Mouse (Mus musculus): ENCODE measurements around the gene Gp1ba. TPM values are rescaled to one million over a fixed set of nuclear protein-coding genes. Genes with fewer than 3 reads are reported as not detected.

The Gp1ba gene
- polyA plus RNA-seq, 1 experiment: not detected

- no peaks in the 10 kb centered on the region for H3K4me1 ChIP-seq (ENCODE audit: control insufficient read depth, insufficient read depth, low read length)
- H3K27ac ChIP-seq (ENCODE audit: insufficient read depth, low read depth, low read length): no peak overlapping the region
- WGBS: 85% methylated on average over 10 of the region's 10 CpGs
- H3K4me3 ChIP-seq (ENCODE audit: insufficient read depth, low read depth, low read length): no peak overlapping the region
- no peak for TF ChIP-seq POLR2A (IDR thresholded peaks at IDR 0.05; ENCODE audit: insufficient read depth, low read depth, low read length)
- no peak for TF ChIP-seq CTCF (IDR thresholded peaks at IDR 0.05; ENCODE audit: insufficient read depth, low read depth, low read length)
Measured at GRCm38 (mm10) chr11:70623053-70623742, 15.7 kb upstream of the Gp1ba start.

DNA sequence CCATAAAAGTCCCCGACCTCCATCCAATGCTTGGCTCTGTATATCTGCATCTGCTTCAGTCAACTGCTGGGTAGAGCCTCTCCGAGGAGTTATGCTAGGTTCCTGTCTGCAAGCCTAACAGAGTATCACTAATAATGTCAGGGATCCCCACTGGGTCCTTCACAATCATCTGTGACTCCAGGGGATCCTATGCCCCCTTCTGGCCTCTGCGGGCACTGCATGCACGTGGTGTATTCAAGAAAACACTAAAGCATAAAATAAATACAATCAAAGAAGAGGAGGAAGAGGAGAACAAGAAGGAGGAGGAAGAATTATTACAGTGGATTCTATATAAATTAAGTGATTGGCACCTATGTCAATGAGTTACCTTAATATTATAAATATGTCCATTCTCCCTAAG is 13.4 kb upstream of the Gp1ba start:
- 32% methylated on average over 4 of the region's 4 CpGs for whole genome bisulfite sequencing
- Histone ChIP-seq H3K4me1 (ENCODE audit: control insufficient read depth, insufficient read depth, low read length) (no peaks in the 10 kb centered on the region), H3K4me3 (ENCODE audit: insufficient read depth, low read depth, low read length) (no peak overlapping the region), H3K27ac (ENCODE audit: insufficient read depth, low read depth, low read length) (no peak overlapping the region)
- TF ChIP-seq CTCF (IDR thresholded peaks at IDR 0.05; ENCODE audit: insufficient read depth, low read depth, low read length): no peak

- H3K4me3 ChIP-seq (ENCODE audit: insufficient read depth, low read depth, low read length): no peak overlapping the region
- H3K27ac ChIP-seq (ENCODE audit: insufficient read depth, low read depth, low read length): no peak overlapping the region
- 84% methylated on average over 4 of the region's 4 CpGs for WGBS
- H3K4me1 ChIP-seq (ENCODE audit: control insufficient read depth, insufficient read depth, low read length): no peaks in the 10 kb centered on the region
- TF ChIP-seq CTCF (IDR thresholded peaks at IDR 0.05; ENCODE audit: insufficient read depth, low read depth, low read length): no peak
- no peak for TF ChIP-seq POLR2A (IDR thresholded peaks at IDR 0.05; ENCODE audit: insufficient read depth, low read depth, low read length)
Measured at GRCm38 (mm10) chr11:70626877-70627276, 12.0 kb upstream of the Gp1ba start.

DNA sequence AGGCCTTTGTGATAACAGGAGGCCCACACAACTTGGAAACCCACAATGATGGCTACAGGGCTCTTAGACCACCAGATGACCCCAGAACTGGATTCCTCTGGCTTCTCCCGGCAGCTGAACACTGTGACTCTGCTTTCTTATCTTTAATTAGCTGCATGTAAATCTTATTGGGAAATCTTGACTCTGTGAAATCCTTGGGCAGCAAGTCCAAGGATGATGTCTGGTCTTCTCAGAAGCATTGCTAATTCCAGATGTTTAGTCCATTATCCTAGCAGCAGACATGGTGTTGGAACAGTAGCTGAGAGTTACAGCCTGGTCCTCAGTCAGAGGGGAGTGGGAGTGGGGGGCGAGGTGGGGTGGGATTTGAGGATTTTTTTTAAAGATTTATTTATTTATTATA is 10.5 kb upstream of the Gp1ba start:
- no peaks in the 10 kb centered on the region for H3K4me1 ChIP-seq (ENCODE audit: control insufficient read depth, insufficient read depth, low read length)
- no peak overlapping the region for H3K4me3 ChIP-seq (ENCODE audit: insufficient read depth, low read depth, low read length)
- 77% methylated on average over 2 of the region's 2 CpGs for WGBS
- no peak for TF ChIP-seq POLR2A (IDR thresholded peaks at IDR 0.05; ENCODE audit: insufficient read depth, low read depth, low read length)
- no peak for TF ChIP-seq CTCF (IDR thresholded peaks at IDR 0.05; ENCODE audit: insufficient read depth, low read depth, low read length)
- no peak overlapping the region for H3K27ac ChIP-seq (ENCODE audit: insufficient read depth, low read depth, low read length)

DNA sequence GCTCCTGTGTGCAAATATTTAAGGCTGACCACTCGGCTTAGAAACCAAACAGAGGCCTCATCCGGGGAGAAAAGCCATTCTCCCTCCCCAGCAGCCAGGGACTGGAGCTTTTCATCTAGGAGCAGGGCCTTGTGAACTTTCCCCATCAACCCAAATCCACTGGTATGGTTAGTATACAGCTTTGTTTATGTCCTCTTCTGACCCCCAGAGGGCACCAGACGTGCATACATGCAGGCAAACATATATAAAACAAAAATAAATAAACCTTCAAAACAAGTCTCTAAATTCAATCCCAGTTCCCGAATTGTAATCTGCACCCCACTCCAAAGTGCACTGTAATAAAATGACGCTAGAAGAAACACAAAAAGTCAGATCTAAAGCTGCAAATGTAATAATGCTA is 9.4 kb upstream of the Gp1ba start:
- H3K27ac ChIP-seq (ENCODE audit: insufficient read depth, low read depth, low read length): no peak overlapping the region
- no peak overlapping the region for H3K4me3 ChIP-seq (ENCODE audit: insufficient read depth, low read depth, low read length)
- TF ChIP-seq POLR2A (IDR thresholded peaks at IDR 0.05; ENCODE audit: insufficient read depth, low read depth, low read length): no peak
- no peak for TF ChIP-seq CTCF (IDR thresholded peaks at IDR 0.05; ENCODE audit: insufficient read depth, low read depth, low read length)
- WGBS: 51% methylated on average over 5 of the region's 5 CpGs
- H3K4me1 ChIP-seq (ENCODE audit: control insufficient read depth, insufficient read depth, low read length): no peaks in the 10 kb centered on the region

- WGBS: 83% methylated on average over 7 of the region's 7 CpGs
- Histone ChIP-seq H3K4me3 (ENCODE audit: insufficient read depth, low read depth, low read length) (no peak overlapping the region), H3K27ac (ENCODE audit: insufficient read depth, low read depth, low read length) (no peak overlapping the region), H3K4me1 (ENCODE audit: control insufficient read depth, insufficient read depth, low read length) (no peaks in the 10 kb centered on the region)
- TF ChIP-seq POLR2A (IDR thresholded peaks at IDR 0.05; ENCODE audit: insufficient read depth, low read depth, low read length): no peak
- TF ChIP-seq CTCF (IDR thresholded peaks at IDR 0.05; ENCODE audit: insufficient read depth, low read depth, low read length): no peak
Measured at GRCm38 (mm10) chr11:70630129-70630528, 8.8 kb upstream of the Gp1ba start.

DNA sequence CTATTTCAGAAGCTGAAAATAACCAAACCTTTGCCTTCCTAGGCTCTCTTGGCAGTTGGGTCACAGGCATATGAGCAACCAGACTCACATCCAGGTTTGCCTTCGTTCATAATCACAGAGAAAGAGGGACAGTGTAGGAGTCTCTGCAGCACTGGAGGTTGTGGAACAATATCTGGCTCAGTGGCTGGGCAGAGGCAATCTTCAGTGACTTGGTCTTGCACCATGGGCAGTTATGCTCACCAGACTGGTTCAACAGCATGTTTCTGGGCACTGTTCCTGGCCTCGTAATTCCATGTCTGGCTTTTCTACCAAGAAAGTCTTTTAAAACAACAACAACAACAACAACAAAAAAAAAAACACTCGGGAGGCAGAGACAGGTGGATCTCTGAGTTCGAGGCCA is 3.3 kb upstream of the Gp1ba start:
- no peak overlapping the region for H3K27ac ChIP-seq (ENCODE audit: insufficient read depth, low read depth, low read length)
- 77% methylated on average over 4 of the region's 4 CpGs for WGBS
- TF ChIP-seq POLR2A (IDR thresholded peaks at IDR 0.05; ENCODE audit: insufficient read depth, low read depth, low read length) (no peak), CTCF (IDR thresholded peaks at IDR 0.05; ENCODE audit: insufficient read depth, low read depth, low read length) (no peak)
- no peaks in the 10 kb centered on the region for H3K4me1 ChIP-seq (ENCODE audit: control insufficient read depth, insufficient read depth, low read length)
- H3K4me3 ChIP-seq (ENCODE audit: insufficient read depth, low read depth, low read length): no peak overlapping the region

GRCm38 (mm10) chr11:70637764-70638163 is 1.2 kb upstream of the Gp1ba start:
- no peak for TF ChIP-seq CTCF (IDR thresholded peaks at IDR 0.05; ENCODE audit: insufficient read depth, low read depth, low read length)
- no peak for TF ChIP-seq POLR2A (IDR thresholded peaks at IDR 0.05; ENCODE audit: insufficient read depth, low read depth, low read length)
- 92% methylated on average over 1 of the region's 1 CpGs for WGBS
- H3K27ac ChIP-seq (ENCODE audit: insufficient read depth, low read depth, low read length): no peak overlapping the region
- no peak overlapping the region for H3K4me3 ChIP-seq (ENCODE audit: insufficient read depth, low read depth, low read length)
- no peaks in the 10 kb centered on the region for H3K4me1 ChIP-seq (ENCODE audit: control insufficient read depth, insufficient read depth, low read length)

DNA sequence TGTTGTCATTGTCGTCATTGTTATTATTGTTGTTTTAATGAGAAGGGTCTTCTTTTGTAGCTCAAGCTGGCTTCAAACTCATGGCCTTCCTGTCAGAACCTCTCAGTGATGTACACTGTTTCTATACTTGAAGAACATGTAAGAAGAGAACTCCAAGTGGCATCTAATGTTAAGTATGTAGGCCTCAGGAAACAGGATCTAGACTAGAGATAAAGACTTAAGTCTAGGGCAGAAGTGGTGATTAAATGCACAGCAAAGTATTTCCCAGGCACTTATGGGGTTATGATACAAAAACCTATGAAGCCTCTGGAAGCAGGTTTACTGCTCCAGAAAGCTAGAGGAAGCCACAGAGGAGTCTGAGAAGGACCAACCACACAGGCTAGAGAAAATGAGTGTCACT is 629 bp upstream of the Gp1ba start:
- no peak overlapping the region for H3K27ac ChIP-seq (ENCODE audit: insufficient read depth, low read depth, low read length)
- WGBS: 80% methylated on average over 1 of the region's 1 CpGs
- TF ChIP-seq CTCF (IDR thresholded peaks at IDR 0.05; ENCODE audit: insufficient read depth, low read depth, low read length) (no peak), POLR2A (IDR thresholded peaks at IDR 0.05; ENCODE audit: insufficient read depth, low read depth, low read length) (no peak)
- H3K4me1 ChIP-seq (ENCODE audit: control insufficient read depth, insufficient read depth, low read length): no peaks in the 10 kb centered on the region
- H3K4me3 ChIP-seq (ENCODE audit: insufficient read depth, low read depth, low read length): no peak overlapping the region

DNA sequence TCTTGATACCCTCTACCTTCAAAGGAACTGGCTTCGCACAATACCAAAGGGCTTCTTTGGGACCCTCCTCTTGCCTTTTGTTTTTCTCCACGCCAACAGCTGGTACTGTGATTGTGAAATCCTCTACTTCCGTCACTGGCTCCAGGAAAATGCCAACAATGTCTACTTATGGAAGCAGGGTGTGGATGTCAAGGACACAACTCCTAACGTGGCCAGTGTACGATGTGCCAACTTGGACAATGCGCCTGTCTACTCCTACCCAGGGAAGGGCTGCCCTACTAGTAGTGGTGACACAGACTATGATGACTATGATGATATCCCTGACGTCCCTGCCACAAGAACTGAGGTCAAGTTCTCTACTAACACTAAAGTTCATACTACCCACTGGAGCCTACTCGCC is 1.1 kb downstream of the Gp1ba start:
- TF ChIP-seq POLR2A (IDR thresholded peaks at IDR 0.05; ENCODE audit: insufficient read depth, low read depth, low read length) (no peak), CTCF (IDR thresholded peaks at IDR 0.05; ENCODE audit: insufficient read depth, low read depth, low read length) (no peak)
- H3K4me3 ChIP-seq (ENCODE audit: insufficient read depth, low read depth, low read length): no peak overlapping the region
- H3K27ac ChIP-seq (ENCODE audit: insufficient read depth, low read depth, low read length): no peak overlapping the region
- 84% methylated on average over 8 of the region's 8 CpGs for WGBS
- no peaks in the 10 kb centered on the region for H3K4me1 ChIP-seq (ENCODE audit: control insufficient read depth, insufficient read depth, low read length)
